Mouse (Mus musculus) limb, embryonic 13.5 days (tissue): ENCODE measurements around the gene Olfr1175-ps. TPM values are rescaled to one million over a fixed set of nuclear protein-coding genes. Genes with fewer than 3 reads are reported as not detected.

Experiments
- ATAC-seq: fragments of 200-750 bp; cut with Nextera tagmentation; 2 replicates; pipeline ENCODE4 v1.8.0; 2017; ENCODE audit warnings: low read depth, moderate number of reproducible peaks, moderate TSS enrichment; ENCODE audit not compliant: low FRiP score
- H3K27ac ChIP-seq: fragments of 300-500 bp; sonication (generic); 2 replicates; pipeline ENCODE4 v1.5.1; 2015; ENCODE audit warnings: inconsistent platforms, mild to moderate bottlenecking, moderate library complexity
- H3K27me3 ChIP-seq: fragments of 300-500 bp; sonication (generic); 2 replicates; pipeline ENCODE4 v1.6.1; 2015; ENCODE audit warnings: mild to moderate bottlenecking, inconsistent platforms
- H3K36me3 ChIP-seq: fragments of 300-500 bp; sonication (generic); 2 replicates; pipeline ENCODE4 v1.6.1; 2015; ENCODE audit warnings: inconsistent platforms, mild to moderate bottlenecking, moderate library complexity
- H3K4me1 ChIP-seq: fragments of 300-500 bp; sonication (generic); 2 replicates; pipeline ENCODE4 v1.6.1; 2015; ENCODE audit warnings: inconsistent platforms
- H3K4me2 ChIP-seq: fragments of 300-500 bp; sonication (generic); replicated peaks from 2 replicates; pipeline ENCODE4 v1.6.1; 2015; ENCODE audit warnings: inconsistent platforms, mild to moderate bottlenecking, moderate library complexity
- H3K4me3 ChIP-seq: fragments of 300-500 bp; sonication (generic); 2 replicates; pipeline ENCODE4 v1.5.1; 2015; ENCODE audit warnings: moderate library complexity, mild to moderate bottlenecking, inconsistent platforms
- H3K9ac ChIP-seq: fragments of 300-500 bp; sonication (generic); 2 replicates; pipeline ENCODE4 v1.6.1; 2015; ENCODE audit warnings: mild to moderate bottlenecking, inconsistent platforms
- H3K9me3 ChIP-seq: fragments of 300-500 bp; sonication (generic); 2 replicates; pipeline ENCODE4 v1.6.1; 2016; ENCODE audit warnings: inconsistent platforms
- WGBS: fragments of 180-500 bp; shearing (Covaris S2); methylation state at CpG from one replicate; pipeline ENCODE4 v1.1.7; 2015; 5-methylcytosine and 5-hydroxymethylcytosine counted together
- polyA plus RNA-seq: library from polyadenylated mRNA; unstranded; fragments of >200 nt; fragmentation: Nextera tagmentation; extraction: Ambion mirVana; gene quantifications from 2 replicates; pipeline ENCODE4 v1.2.1, GENCODE M21; 2015

Gene Olfr1175-ps
- not detected in 2 replicates for polyA plus RNA-seq

- H3K4me3 ChIP-seq = no peak within 1 kb of the TSS
- 86% methylated on average over 2 of the region's 2 CpGs for WGBS
- no peaks in the 10 kb centered on the region for H3K36me3 ChIP-seq
- ATAC-seq = no peak
- no peak within 1 kb of the TSS for H3K4me2 ChIP-seq
- no peaks in the 10 kb centered on the region for H3K9me3 ChIP-seq
- no peak within 1 kb of the TSS for H3K27ac ChIP-seq
- no peaks in the 10 kb centered on the region for H3K4me1 ChIP-seq
- no peaks in the 10 kb centered on the region for H3K27me3 ChIP-seq
- H3K9ac ChIP-seq = no peak within 1 kb of the TSS
Measured at GRCm38 (mm10) chr2:88327115-88327514, at the start of gene Olfr1175-ps. Gene Olfr1175-ps, minus strand, starts transcription at chr2:88327215.

- H3K36me3 ChIP-seq = no peaks in the 10 kb centered on the region
- H3K27ac ChIP-seq = no peak overlapping the region
- H3K4me2 ChIP-seq = no peak overlapping the region
- WGBS = 4% methylated on average over 2 of the region's 2 CpGs
- H3K4me1 ChIP-seq = no peaks in the 10 kb centered on the region
- no peak overlapping the region for H3K4me3 ChIP-seq
- H3K27me3 ChIP-seq = no peaks in the 10 kb centered on the region
- no peak overlapping the region for H3K9ac ChIP-seq
- H3K9me3 ChIP-seq = no peaks in the 10 kb centered on the region
- no peak for ATAC-seq
Measured at GRCm38 (mm10) chr2:88356304-88356703, 29.3 kb upstream of the Olfr1175-ps start.

DNA sequence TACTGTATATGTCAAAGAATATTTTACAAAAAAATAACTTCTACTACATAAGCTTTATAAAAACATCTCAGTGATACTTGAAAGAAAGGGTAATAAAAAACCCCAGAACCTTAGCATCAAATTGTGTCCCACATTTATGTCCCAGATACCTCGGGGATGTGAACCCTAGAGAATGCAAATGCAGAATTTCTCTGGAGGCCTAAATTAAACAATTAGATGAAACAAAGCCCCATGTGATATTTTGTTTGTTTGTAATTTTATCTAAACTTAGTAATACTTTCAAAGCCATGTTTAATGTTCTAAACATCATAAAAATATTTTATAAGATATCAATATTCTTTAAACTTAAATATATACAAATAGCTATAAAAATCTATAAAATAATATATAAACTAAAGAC lies 19.4 kb upstream of the Olfr1175-ps start, which contains the start of gene Olfr1177-ps:
TSS of gene Olfr1177-ps (minus strand) at position 101 of the 400 bp plus-strand sequence.
- H3K27me3 ChIP-seq = no peaks in the 10 kb centered on the region
- 89% methylated on average over 1 of the region's 1 CpGs for WGBS
- H3K9me3 ChIP-seq = no peaks in the 10 kb centered on the region
- H3K4me1 ChIP-seq = no peaks in the 10 kb centered on the region
- H3K4me3 ChIP-seq = no peak within 1 kb of the TSS
- ATAC-seq = no peak
- no peak within 1 kb of the TSS for H3K9ac ChIP-seq
- H3K4me2 ChIP-seq = no peak within 1 kb of the TSS
- no peaks in the 10 kb centered on the region for H3K36me3 ChIP-seq
- no peak within 1 kb of the TSS for H3K27ac ChIP-seq

- H3K4me3 ChIP-seq = no peak within 1 kb of the TSS
- 63% methylated on average over 1 of the region's 1 CpGs for WGBS
- H3K27me3 ChIP-seq = no peaks in the 10 kb centered on the region
Measured at GRCm38 (mm10) chr2:88336421-88336820, 9.4 kb upstream of the Olfr1175-ps start, which contains the start of gene Olfr1176. Gene Olfr1176, plus strand, starts transcription at chr2:88336721.

DNA sequence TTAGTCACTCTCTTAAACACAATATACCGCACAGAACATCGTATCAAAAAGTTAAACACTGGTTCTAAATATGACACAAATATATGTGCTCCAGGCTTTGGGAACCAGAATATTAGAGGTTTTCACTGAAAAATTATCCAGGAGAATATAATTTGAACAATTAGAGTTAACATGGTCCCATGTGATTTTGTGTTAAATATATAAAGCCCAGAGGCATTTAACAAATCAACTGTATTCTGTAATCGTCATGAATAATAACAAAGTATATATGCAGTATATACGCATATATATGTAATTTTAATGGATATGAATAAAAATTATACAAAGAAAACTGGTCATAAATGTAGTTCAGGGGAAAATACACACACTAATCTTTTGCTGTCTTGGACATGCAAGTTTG lies 12.0 kb downstream of the Olfr1175-ps start, which contains the start of gene Olfr1174-ps:
TSS of gene Olfr1174-ps (minus strand) at position 101 of the 400 bp plus-strand sequence.
- no peak within 1 kb of the TSS for H3K4me2 ChIP-seq
- H3K36me3 ChIP-seq = no peaks in the 10 kb centered on the region
- 89% methylated on average over 4 of the region's 4 CpGs for WGBS
- H3K4me1 ChIP-seq = no peaks in the 10 kb centered on the region
- H3K27ac ChIP-seq = no peak within 1 kb of the TSS
- ATAC-seq = no peak
- no peaks in the 10 kb centered on the region for H3K9me3 ChIP-seq
- no peak within 1 kb of the TSS for H3K9ac ChIP-seq
- no peaks in the 10 kb centered on the region for H3K27me3 ChIP-seq
- H3K4me3 ChIP-seq = no peak within 1 kb of the TSS

More at GRCm38 (mm10) chr2:88336421-88336820, 9.4 kb upstream of the Olfr1175-ps start, which contains the start of gene Olfr1176:
- Histone ChIP-seq H3K36me3 (no peaks in the 10 kb centered on the region), H3K9me3 (no peaks in the 10 kb centered on the region), H3K9ac (no peak within 1 kb of the TSS), H3K4me2 (no peak within 1 kb of the TSS), H3K27ac (no peak within 1 kb of the TSS), H3K4me1 (no peaks in the 10 kb centered on the region)
- no peak for ATAC-seq

DNA sequence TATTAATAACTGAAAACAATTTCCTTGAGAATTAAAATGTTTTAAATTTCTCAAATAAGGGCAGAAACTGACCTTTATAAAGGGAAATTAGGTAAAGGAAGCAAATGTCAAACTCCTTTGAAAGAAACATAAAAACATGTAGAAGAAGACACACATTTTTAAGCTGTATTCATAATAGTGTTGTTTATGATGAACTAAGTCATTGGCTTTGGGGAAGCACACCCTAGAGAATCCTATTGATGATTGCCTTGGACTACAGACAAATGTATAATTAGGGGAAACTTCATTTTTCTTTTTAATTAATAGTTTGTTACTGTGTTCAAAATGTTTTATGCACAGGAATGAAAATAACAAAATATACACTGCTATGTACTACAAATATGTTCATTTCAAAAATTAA lies 47.2 kb downstream of the Olfr1175-ps start, which contains the start of gene Olfr1173:
TSS of gene Olfr1173 (minus strand) at position 101 of the 400 bp plus-strand sequence.
- no peaks in the 10 kb centered on the region for H3K27me3 ChIP-seq
- no peak within 1 kb of the TSS for H3K27ac ChIP-seq
- H3K9me3 ChIP-seq = no peaks in the 10 kb centered on the region; the same call in 1 of the 2 replicates
- no peak within 1 kb of the TSS for H3K4me3 ChIP-seq
- H3K4me2 ChIP-seq = no peak within 1 kb of the TSS
- no peaks in the 10 kb centered on the region for H3K36me3 ChIP-seq
- no peak for ATAC-seq
- H3K4me1 ChIP-seq = no peaks in the 10 kb centered on the region
- H3K9ac ChIP-seq = no peak within 1 kb of the TSS

Other genes with a start within 250 kb of the Olfr1175-ps start
- gene Olfr1164, start 233.2 kb downstream of the Olfr1175-ps start, polyA plus RNA-seq = not detected in 2 replicates
- not detected in 2 replicates for gene Olfr1166, start 198.9 kb downstream of the Olfr1175-ps start, polyA plus RNA-seq
- not detected in 2 replicates for gene Olfr1167, start 172.0 kb downstream of the Olfr1175-ps start, polyA plus RNA-seq
- gene Olfr1168, start 145.3 kb downstream of the Olfr1175-ps start, polyA plus RNA-seq = not detected in 2 replicates
- gene Olfr1170, start 98.9 kb downstream of the Olfr1175-ps start, polyA plus RNA-seq = not detected in 2 replicates
- gene Olfr1173, start 47.3 kb downstream of the Olfr1175-ps start, polyA plus RNA-seq = not detected in 2 replicates
- gene Olfr1174-ps, start 12.1 kb downstream of the Olfr1175-ps start, polyA plus RNA-seq = not detected in 2 replicates
- not detected in 2 replicates for gene Olfr1176, start 9.5 kb upstream of the Olfr1175-ps start, polyA plus RNA-seq
- not detected in 2 replicates for gene Olfr1177-ps, start 19.3 kb upstream of the Olfr1175-ps start, polyA plus RNA-seq
- gene Olfr1178, start 59.8 kb upstream of the Olfr1175-ps start, polyA plus RNA-seq = not detected in 2 replicates
- not detected in 2 replicates for gene Olfr1179, start 79.2 kb upstream of the Olfr1175-ps start, polyA plus RNA-seq
- not detected in 2 replicates for gene Olfr1180, start 91.9 kb upstream of the Olfr1175-ps start, polyA plus RNA-seq
- gene Olfr1181, start 99.0 kb upstream of the Olfr1175-ps start, polyA plus RNA-seq = not detected in 2 replicates
- not detected in 2 replicates for gene Gm13757, start 121.9 kb upstream of the Olfr1175-ps start, polyA plus RNA-seq
- gene Olfr1183, start 127.7 kb upstream of the Olfr1175-ps start, polyA plus RNA-seq = not detected in 2 replicates
- gene Olfr1184, start 156.4 kb upstream of the Olfr1175-ps start, polyA plus RNA-seq = not detected in 2 replicates
- not detected in 2 replicates for gene Olfr1185-ps1, start 166.1 kb upstream of the Olfr1175-ps start, polyA plus RNA-seq
- gene Olfr1186, start 191.3 kb upstream of the Olfr1175-ps start, polyA plus RNA-seq = not detected in 2 replicates
- not detected in 2 replicates for gene Olfr1188, start 229.7 kb upstream of the Olfr1175-ps start, polyA plus RNA-seq